Mouse (Mus musculus) mesoderm, embryonic 11.5 days (tissue): ENCODE measurements at regions not wholly inside any gene's neighbourhood (a gene's known extent, or its start where the extent isn't known, plus 50 kb on each side); places are given as distances from the start of the nearest gene placed in this dataset.

ENCODE experiments used
- DNase-seq: peaks from one replicate; pipeline ENCODE4 v3.0.0-alpha.2; 2012; ENCODE audit warnings: low read depth, low spot score

DNA sequence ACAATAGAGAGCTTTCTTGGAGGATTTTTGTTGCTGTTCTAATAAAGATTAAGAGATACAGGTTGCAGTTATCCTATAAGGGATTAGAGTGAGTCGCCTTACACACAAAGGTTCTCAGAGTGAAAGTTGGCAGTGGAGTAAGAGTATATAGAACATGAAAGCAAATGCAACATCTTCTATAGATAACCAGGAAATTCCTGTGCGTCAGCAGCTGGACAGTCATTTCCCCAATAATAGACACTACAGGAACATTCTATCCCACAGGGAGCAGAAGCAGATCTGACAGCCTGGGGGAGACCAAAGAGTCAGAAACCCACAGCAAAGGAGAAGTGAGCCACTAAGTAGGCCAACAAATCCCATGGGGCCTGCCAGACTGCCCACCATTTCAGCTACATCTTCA is 348.7 kb downstream of the Elavl2 start:
- DNase-seq: no peak

- DNase-seq: no peak
Measured at GRCm38 (mm10) chr4:91029462-91029861, 371.1 kb downstream of the Elavl2 start.

DNA sequence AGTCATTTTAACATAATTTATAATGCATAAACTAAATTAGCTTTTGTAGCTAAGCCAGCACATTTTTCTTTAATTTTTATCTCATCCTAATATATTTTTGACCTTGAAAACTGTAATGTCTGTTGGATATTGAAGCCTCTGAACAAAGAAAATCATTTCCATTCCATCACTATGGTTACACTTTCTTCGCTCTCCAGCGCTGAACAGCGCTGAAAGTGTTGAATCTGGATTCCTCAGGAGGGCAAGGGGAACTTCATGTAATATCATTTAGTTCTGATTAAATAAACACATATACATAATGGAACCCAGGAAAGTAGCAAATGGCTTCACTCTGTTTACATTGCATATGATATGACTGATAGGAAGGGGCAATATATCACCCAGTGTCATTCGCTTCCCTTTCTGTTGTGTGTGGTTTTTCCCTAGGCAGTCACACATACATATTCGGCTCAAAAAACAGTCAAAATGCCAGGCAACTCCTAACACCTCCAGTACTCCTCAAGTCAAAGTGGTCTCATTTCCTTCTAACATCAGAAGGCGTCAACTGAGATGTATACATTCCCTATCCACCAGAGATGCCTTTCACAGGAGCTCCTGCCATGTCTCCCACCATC is 372.5 kb downstream of the Elavl2 start:
- DNase-seq: no peak

DNA sequence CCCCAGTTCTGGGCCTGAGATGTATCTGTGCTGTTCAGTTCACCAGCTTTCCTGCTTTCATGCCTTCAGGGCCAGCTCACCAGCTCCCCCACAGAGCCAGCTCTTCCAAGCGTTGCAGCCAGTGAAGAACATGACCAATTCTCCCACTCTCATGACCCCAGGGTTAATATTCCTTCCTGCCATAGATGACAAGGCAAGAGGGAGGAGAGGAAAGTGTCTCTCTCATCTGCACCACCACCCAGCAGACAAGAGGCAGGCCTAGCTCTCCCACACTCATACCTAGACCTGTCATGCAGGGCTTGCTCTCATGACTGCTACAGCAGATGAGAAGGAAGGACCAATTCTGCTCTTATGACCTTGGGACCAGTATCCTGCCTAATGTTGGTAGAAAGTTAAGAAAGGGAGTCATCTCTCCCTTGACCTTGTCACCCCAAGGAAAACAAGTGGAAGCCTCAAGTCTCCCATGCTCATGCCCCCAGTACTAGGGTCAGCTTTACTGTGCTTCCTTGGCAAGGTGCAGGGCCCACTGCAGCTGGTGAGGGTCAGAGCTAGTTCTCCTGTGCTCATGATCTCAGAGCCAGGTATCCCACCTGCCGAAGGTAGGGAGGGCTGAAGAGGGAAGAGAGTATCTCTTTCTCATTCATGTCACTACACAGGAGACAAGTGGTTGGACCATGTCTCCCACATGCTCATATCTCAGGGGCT is 404.0 kb downstream of the Elavl2 start:
- DNase-seq: no peak

DNA sequence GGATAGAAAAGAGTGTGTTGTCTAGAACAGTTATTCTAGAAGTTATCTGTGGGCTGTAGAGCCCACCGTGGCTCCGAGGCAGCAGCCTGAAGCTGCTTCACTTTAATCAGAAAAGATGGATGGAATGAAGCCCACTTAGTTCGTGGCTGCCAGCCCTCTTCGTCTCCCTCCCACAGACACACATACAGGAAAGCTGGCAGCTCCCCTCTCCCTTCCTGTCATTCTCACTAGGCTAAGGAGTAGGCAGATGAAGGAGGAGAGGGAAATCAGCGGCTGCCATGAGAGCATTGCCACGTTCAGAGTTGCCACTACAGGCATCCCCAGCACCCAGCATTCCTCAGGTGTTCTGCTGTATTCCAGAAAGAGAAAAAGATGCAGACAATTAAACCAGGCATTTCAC is 435.9 kb downstream of the Elavl2 start:
- DNase-seq: no peak

GRCm38 (mm10) chr4:90943687-90944385 is 456.7 kb downstream of the Elavl2 start:
- DNase-seq: no peak

- DNase-seq: no peak
Measured at GRCm38 (mm10) chr4:90917312-90918107, 483.1 kb downstream of the Elavl2 start.

- no peak for DNase-seq
Measured at GRCm38 (mm10) chr4:90906311-90906710, 494.3 kb downstream of the Elavl2 start.

DNA sequence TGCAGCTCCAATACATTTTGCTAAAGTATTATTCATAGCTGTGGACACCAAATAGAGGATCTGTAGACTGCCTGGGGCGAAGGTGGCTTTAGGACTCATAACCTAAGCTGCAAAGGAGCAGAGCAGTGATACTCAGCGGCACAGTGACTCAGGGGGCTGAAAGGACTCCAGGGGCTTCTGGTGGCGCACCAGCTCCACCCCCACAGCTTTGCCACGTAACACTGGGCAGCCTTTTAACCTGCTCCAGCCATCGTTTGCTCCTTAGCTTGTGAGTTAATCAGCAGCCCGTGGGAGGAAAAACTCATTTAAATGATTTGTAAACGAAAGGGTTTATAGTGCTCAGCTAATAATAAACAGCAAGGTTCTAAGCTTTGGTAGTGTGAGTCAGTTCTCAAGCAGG is 532.4 kb downstream of the Elavl2 start:
- no peak for DNase-seq

DNA sequence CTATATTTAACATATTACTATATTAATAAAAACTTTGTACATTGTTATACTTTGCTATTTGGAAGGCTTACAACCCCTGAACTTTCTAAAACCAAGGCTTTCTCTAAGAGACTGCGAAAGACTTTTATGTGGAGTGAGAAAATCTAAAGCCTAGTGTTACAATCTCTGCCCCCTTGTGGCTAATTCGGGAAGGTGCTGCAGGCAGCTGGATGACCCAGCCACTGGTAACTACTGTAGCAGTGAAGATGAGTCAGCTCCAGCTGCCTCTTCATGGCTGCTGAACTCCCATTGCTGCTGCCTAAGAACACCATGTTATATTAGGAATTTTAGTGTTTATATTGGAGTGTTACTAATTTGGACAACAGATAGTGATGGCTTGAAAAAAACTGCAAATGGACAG is 539.7 kb downstream of the Elavl2 start:
- DNase-seq: peak; percentile 40

DNA sequence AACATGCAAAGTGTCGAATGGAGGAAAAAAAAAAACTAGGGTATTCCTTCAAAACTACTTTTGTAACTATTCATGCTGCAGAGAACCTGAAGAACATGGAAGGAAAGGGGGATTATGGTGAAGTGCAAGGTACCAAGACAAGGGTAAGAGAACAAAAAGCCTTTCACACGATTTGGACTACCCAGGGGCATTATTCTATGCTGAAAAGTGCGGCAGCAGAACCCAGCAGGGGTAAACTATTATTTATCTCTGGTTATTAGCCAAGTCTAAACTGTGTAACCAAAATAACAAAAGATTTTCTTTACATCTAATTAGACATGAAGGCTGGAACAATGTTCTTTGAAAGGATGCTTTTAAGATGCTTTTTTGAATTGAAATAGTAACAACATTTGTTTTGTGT is 560.8 kb downstream of the Elavl2 start:
- DNase-seq: peak; percentile 2

DNA sequence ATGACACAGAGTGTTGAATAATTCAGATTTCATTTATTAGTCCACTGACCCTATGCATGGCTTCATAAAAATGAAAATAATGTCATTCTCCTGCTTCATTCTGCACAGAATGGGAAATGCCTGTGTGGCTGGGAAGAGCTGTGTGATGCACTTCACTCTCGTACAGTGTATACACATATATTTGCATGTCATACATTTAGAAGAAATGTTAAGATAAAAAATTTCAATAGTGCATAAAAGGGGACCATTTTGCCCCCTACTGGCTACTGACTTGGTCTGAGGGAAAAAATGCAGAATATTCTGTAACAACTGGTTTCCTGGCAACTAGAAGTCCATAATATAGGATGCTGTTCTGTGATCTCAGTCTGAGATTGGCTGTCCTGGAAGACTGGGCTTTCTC is 580.5 kb downstream of the Zfp352 start:
- DNase-seq: no peak

- no peak for DNase-seq
Measured at GRCm38 (mm10) chr4:90798637-90799036, 580.0 kb downstream of the Zfp352 start.

DNA sequence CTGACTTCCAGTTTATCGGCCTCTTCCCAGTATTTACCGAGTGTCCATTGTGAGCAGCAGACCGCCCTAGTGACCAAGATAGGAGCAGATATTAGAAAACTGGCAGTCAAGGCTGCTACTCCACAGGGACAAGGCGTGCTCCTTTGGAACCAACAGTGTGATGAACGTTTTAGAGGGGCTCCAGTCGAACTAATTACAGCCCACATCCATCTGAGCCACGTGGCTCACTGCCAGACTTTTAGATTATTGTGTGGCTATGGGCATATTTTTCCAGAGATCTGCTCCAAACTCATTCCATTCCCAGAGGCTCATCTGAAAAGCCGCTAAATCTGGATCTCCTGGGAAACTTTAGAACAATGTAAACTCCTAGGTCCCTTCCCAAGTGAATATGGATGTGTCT is 578.9 kb downstream of the Zfp352 start:
- DNase-seq: no peak
